Mouse (Mus musculus) MEL (cell line): ENCODE data around the gene Wdr18. TPM values are rescaled to one million over a fixed set of nuclear protein-coding genes. Genes with fewer than 3 reads are reported as not detected.

Source experiments
- DNase-seq: peaks from one replicate; pipeline ENCODE4 v3.0.0; 2011; ENCODE audit warnings: low read depth, low spot score
- H3K27ac ChIP-seq: 2 replicates; pipeline ENCODE4 v1.5.1; 2012; ENCODE audit warnings: low read depth, mild to moderate bottlenecking, control low read depth, low read length, moderate library complexity; ENCODE audit not compliant: control insufficient read depth
- H3K27me3 ChIP-seq, 2 experiments: fragments of 150-350 bp in 1 of 2; sonication (generic) in 1 of 2; 2 replicates each; pipeline ENCODE4 v1.6.1; 2012; ENCODE audit warnings: low read length in 2 of 2, mild to moderate bottlenecking in 2 of 2, improper control_type of control experiment in 1 of 2, moderate library complexity in 1 of 2; ENCODE audit not compliant: insufficient read depth in 2 of 2, control insufficient read depth in 1 of 2
- H3K36me3 ChIP-seq, 2 experiments: 2 replicates each; pipeline ENCODE4 v1.6.1; 2012 to 2014; ENCODE audit warnings: low read length in 2 of 2, improper control_type of control experiment in 1 of 2, inconsistent platforms in 1 of 2, mild to moderate bottlenecking in 1 of 2; ENCODE audit not compliant: insufficient read depth in 2 of 2, control insufficient read depth in 1 of 2
- H3K4me1 ChIP-seq, 2 experiments: fragments of 150-350 bp in 1 of 2; sonication (generic) in 1 of 2; 2 replicates each; pipeline ENCODE4 v1.6.1; 2012; ENCODE audit warnings: low read length in 2 of 2, improper control_type of control experiment in 1 of 2, mild to moderate bottlenecking in 1 of 2; ENCODE audit not compliant: insufficient read depth in 2 of 2, control insufficient read depth in 1 of 2
- H3K4me3 ChIP-seq, 2 experiments: fragments of 150-350 bp in 1 of 2; sonication (generic) in 1 of 2; 2 replicates each; pipeline ENCODE4 v1.5.1; 2012; ENCODE audit warnings: low read depth in 2 of 2, low read length in 2 of 2, mild to moderate bottlenecking in 2 of 2, moderate library complexity in 2 of 2, control low read depth in 1 of 2, improper control_type of control experiment in 1 of 2; ENCODE audit not compliant: control insufficient read depth in 1 of 2, insufficient read depth in 1 of 2
- H3K79me2 ChIP-seq: 2 replicates; pipeline ENCODE4 v1.6.1; 2012; ENCODE audit warnings: mild to moderate bottlenecking, low read length, moderate library complexity; ENCODE audit not compliant: control insufficient read depth, poor library complexity, insufficient read depth
- H3K9ac ChIP-seq: 2 replicates; pipeline ENCODE4 v1.6.1; 2012; ENCODE audit warnings: low read depth, mild to moderate bottlenecking, control low read depth, low read length, moderate library complexity; ENCODE audit not compliant: control insufficient read depth, poor library complexity, severe bottlenecking
- H3K9me3 ChIP-seq: fragments of 150-350 bp; sonication (generic); replicated peaks from 2 replicates; pipeline ENCODE4 v1.6.1; 2012; ENCODE audit warnings: mild to moderate bottlenecking, low read length, improper control_type of control experiment, moderate library complexity; ENCODE audit not compliant: insufficient read depth
- CHD2 ChIP-seq: IDR thresholded peaks from 2 replicates; pipeline ENCODE4 v1.6.1; 2011; ENCODE audit warnings: low read length, improper control_type of control experiment
- HCFC1 ChIP-seq: IDR thresholded peaks from 2 replicates; pipeline ENCODE4 v1.6.1; 2012; ENCODE audit warnings: low read depth, mild to moderate bottlenecking, inconsistent platforms, low read length, improper control_type of control experiment, moderate library complexity
- KAT2A ChIP-seq: conservative IDR thresholded peaks from 2 replicates; pipeline ENCODE4 v1.6.1; 2012; ENCODE audit warnings: low read depth, low read length, improper control_type of control experiment, inconsistent platforms
- MAFK ChIP-seq: IDR thresholded peaks from 2 replicates; pipeline ENCODE4 v1.6.1; 2011; ENCODE audit warnings: low read depth, mild to moderate bottlenecking, low read length, improper control_type of control experiment, borderline replicate concordance
- MAZ ChIP-seq: IDR thresholded peaks from 2 replicates; pipeline ENCODE4 v1.6.1; 2012; ENCODE audit warnings: low read depth, mild to moderate bottlenecking, inconsistent platforms, low read length, improper control_type of control experiment
- MEF2A ChIP-seq: IDR thresholded peaks from 2 replicates; pipeline ENCODE4 v1.6.1; 2014; ENCODE audit warnings: low read depth, mild to moderate bottlenecking, inconsistent platforms, low read length, improper control_type of control experiment; ENCODE audit not compliant: poor library complexity, insufficient replicate concordance, severe bottlenecking; ENCODE audit errors: extremely low read depth
- MXI1 ChIP-seq: IDR thresholded peaks from 2 replicates; pipeline ENCODE4 v1.6.1; 2011; ENCODE audit warnings: mild to moderate bottlenecking, low read depth, low read length, improper control_type of control experiment
- NRF1 ChIP-seq: IDR thresholded peaks from 2 replicates; pipeline ENCODE4 v1.6.1; 2014; ENCODE audit warnings: low read depth, mild to moderate bottlenecking, inconsistent platforms, low read length, improper control_type of control experiment, moderate library complexity; ENCODE audit not compliant: poor library complexity, insufficient read depth, severe bottlenecking
- POLR2A ChIP-seq, 2 experiments: IDR thresholded peaks; 2 replicates each; pipeline ENCODE4 v1.6.1; 2011 to 2012; ENCODE audit warnings: low read length in 2 of 2, mild to moderate bottlenecking in 2 of 2, control low read depth in 1 of 2, improper control_type of control experiment in 1 of 2, low read depth in 1 of 2, moderate library complexity in 1 of 2; ENCODE audit not compliant: control insufficient read depth in 1 of 2, insufficient read depth in 1 of 2, poor library complexity in 1 of 2
- SIN3A ChIP-seq: IDR thresholded peaks from 2 replicates; pipeline ENCODE4 v1.6.1; 2012; ENCODE audit warnings: low read length, improper control_type of control experiment, inconsistent platforms
- TAL1 ChIP-seq: IDR thresholded peaks from 2 replicates; pipeline ENCODE4 v1.6.1; 2012; ENCODE audit warnings: mild to moderate bottlenecking, inconsistent platforms, low read length, moderate library complexity, mixed read lengths
- TBP ChIP-seq: IDR thresholded peaks from 2 replicates; pipeline ENCODE4 v1.8.0; 2011; ENCODE audit warnings: low read depth, low read length, improper control_type of control experiment
- UBTF ChIP-seq: IDR thresholded peaks from 2 replicates; pipeline ENCODE4 v1.6.1; 2012; ENCODE audit warnings: low read depth, mild to moderate bottlenecking, inconsistent platforms, low read length, improper control_type of control experiment, moderate library complexity, borderline replicate concordance; ENCODE audit not compliant: insufficient read depth
- ZMIZ1 ChIP-seq: IDR thresholded peaks from 2 replicates; pipeline ENCODE4 v1.6.1; 2012; ENCODE audit warnings: low read depth, mild to moderate bottlenecking, inconsistent platforms, low read length, improper control_type of control experiment, moderate library complexity
- polyA plus RNA-seq, 2 experiments: library from polyadenylated mRNA; stranded (reverse) in 1 of 2; unstranded in 1 of 2; fragments of >175 nt in 1 of 2; fragments of >200 nt in 1 of 2; gene quantifications; 2 replicates each; pipeline versions ENCODE4 v1.2.1 to v1.2.4; 2012; ENCODE audit warnings: low replicate concordance in 2 of 2, low read depth in 1 of 2; ENCODE audit not compliant: insufficient read length in 2 of 2, insufficient read depth in 1 of 2, missing spikeins in 1 of 2
- total RNA-seq: library from RNA; depleted of rRNA; stranded (reverse); fragments of 300-350 nt; gene quantifications from 2 replicates; pipeline ENCODE4 v1.2.3, GENCODE M21; 2012

The Wdr18 gene
- total and polyA plus RNA-seq, 3 experiments: 89.5 to 107 TPM; not detected in 1

GRCm38 (mm10) chr10:79987771-79988505, 28.0 kb downstream of the Wdr18 start:
- H3K9ac ChIP-seq: peak overlapping the region; percentile 74
- peak overlapping the region; percentile 69 to 85 for H3K4me3 ChIP-seq
- no peak for TF ChIP-seq ZMIZ1
- peak; percentile 8; the same call in 1 of the 2 replicates for TF ChIP-seq TBP
- 0 out of 2 replicates have a peak, but pooled peaks have one; percentile 61 for TF ChIP-seq UBTF
- 0 out of 4 replicates have a peak, but pooled peaks of 1 of the 2 experiments have one; percentile 29 for TF ChIP-seq POLR2A (IDR thresholded peaks at IDR 0.05; ENCODE audit: control insufficient read depth in 1 of 2, insufficient read depth in 1 of 2, low read depth in 1 of 2, low read length in 2 of 2, poor library complexity in 1 of 2)
- TF ChIP-seq MAFK: no peak
- TF ChIP-seq TAL1: no peak
- peaks cover 10% of the 10 kb centered on the region for H3K79me2 ChIP-seq
- H3K4me1 ChIP-seq: peaks cover 0 to 16% of the 10 kb centered on the region in 2 experiments; a peak in 2 of 4 replicates
- no peaks in the 10 kb centered on the region for H3K27me3 ChIP-seq
- peak; percentile 65 for DNase-seq
- no peaks in the 10 kb centered on the region for H3K9me3 ChIP-seq
- H3K27ac ChIP-seq: peak overlapping the region; percentile 3
- H3K36me3 ChIP-seq: peaks cover 0 to 5% of the 10 kb centered on the region in 2 experiments; a peak in 2 of 4 replicates

DNA sequence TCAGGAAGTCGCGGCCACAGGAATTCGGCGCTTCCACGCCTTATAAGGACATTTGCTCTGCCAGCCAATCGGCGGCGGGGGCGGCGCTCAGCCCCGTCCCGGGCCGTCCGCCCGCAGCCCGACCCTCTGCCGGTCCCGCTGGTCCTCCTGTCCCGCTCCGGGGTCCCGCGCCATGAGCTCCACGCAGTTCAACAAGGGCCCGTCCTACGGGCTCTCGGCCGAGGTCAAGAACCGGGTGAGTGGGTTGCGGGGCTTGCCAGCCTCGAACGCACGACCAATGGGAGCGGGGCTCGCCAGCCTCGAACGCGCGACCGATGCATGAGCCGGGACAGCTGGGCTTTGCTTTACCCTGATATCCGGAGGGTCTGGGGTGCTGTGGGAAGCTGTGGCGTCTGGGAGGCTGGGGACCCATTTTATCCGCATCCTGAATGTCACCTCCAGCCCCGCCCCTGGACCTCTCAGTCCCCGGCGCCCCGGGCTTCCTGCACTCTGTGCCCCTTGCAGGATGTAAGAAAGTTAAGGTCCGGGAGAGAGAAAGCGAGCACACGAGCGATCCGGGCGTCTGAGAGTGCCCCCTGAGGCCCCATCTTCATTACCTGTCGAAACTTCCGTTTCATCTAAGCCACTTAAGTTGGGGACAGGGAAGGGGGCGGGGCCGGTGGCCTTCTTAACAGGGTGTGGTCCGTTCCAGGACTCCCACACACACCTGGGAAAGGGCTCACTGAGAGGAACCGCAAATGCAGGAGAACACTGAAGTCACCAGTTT, 28.7 kb downstream of the Wdr18 start, which contains the start of gene Cnn2:
Gene Cnn2, plus strand, starts transcription at position 79 of the 766 bp plus-strand sequence.
- Histone ChIP-seq H3K27me3 (no peaks in the 10 kb centered on the region), H3K4me3 (peak within 1 kb of the TSS; percentile 69 to 85), H3K9me3 (no peaks in the 10 kb centered on the region), H3K9ac (peak within 1 kb of the TSS; percentile 74), H3K4me1 (peaks cover 0 to 9% of the 10 kb centered on the region in 2 experiments; a peak in 2 of 4 replicates), H3K79me2 (peaks cover 3% of the 10 kb centered on the region), H3K36me3 (no peaks in the 10 kb centered on the region), H3K27ac (peak within 1 kb of the TSS; percentile 3)
- DNase-seq: peak; percentile 64
- TF ChIP-seq POLR2A (IDR thresholded peaks at IDR 0.05; ENCODE audit: control insufficient read depth in 1 of 2, insufficient read depth in 1 of 2, low read depth in 1 of 2, low read length in 2 of 2, poor library complexity in 1 of 2) (0 out of 4 replicates have a peak, but pooled peaks of 1 of the 2 experiments have one; percentile 42), MAZ (peak; percentile 23; the same call in 1 of the 2 replicates), KAT2A (no peak), SIN3A (0 out of 2 replicates have a peak, but pooled peaks have one; percentile 17), MEF2A (0 out of 2 replicates have a peak, but pooled peaks have one; percentile 16), NRF1 (no peak), HCFC1 (0 out of 2 replicates have a peak, but pooled peaks have one; percentile 12), MXI1 (0 out of 2 replicates have a peak, but pooled peaks have one; percentile 40), CHD2 (no peak)
